ENCODE assay signal across 16 mouse cellular contexts in the genomic region with DNA sequence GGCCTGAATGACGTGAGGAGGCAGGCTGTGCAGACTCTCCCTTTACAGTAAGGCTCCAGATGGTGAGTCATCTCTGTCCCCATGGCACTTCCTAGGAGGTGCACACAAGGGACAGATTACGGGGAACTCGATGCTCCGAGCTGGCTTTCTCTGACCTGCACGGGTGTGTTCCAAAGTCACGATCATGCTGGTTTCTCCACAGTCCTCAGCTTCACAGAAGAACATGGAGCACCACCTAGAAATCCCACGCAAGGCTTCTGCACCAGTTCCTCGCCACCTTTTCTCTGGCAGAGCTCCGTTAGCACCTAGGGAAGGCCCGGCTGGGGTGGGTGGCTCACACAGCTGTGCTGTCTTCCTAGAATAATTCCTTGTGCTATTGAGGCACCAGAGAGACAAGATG. TPM values are rescaled to one million over a fixed set of nuclear protein-coding genes. Genes with fewer than 3 reads are reported as not detected.
DNase-seq lines count a peak whose midpoint lies in the region; ATAC-seq and TF ChIP-seq lines count a peak whose summit lies in the region.
"Had no signal": no experiment of that assay in that cellular context is flagged by ENCODE, and none has a peak within 500 bp of the region (broad histone marks: within the 10 kb centered on the region; RNA-seq: fewer than 3 reads in every experiment).

No protein-coding gene starts in this region.

- H3K4me1 ChIP-seq in liver, embryonic 16.5 days (ENCODE audit: control insufficient read depth, low read depth, low read length): peaks cover 27% of the 10 kb centered on the region
- peaks cover 4% of the 10 kb centered on the region; the same call in 1 of the 2 replicates for H3K4me1 ChIP-seq in forebrain, embryonic 13.5 days
- H3K4me1 ChIP-seq: forebrain, embryonic 15.5 days had no signal

- H3K4me2 ChIP-seq in liver, embryonic 16.5 days (ENCODE audit: low read depth, low read length): no peak overlapping the region
- H3K4me2 ChIP-seq in forebrain, embryonic 13.5 days: no peak overlapping the region
- H3K4me2 ChIP-seq: forebrain, embryonic 15.5 days; heart, embryonic 13.5 days; midbrain, embryonic 13.5 days had no signal

- intact Hi-C loops in left cerebral cortex, adult 2 months (cut with DNase I): loop anchor here (2.0 kb wide), 2 partner anchors 43 to 89 kb away; no protein-coding TSS in a partner anchor

- H3K9ac ChIP-seq in liver, embryonic 16.5 days (ENCODE audit: low read depth, low read length): 0 out of 2 replicates have a peak overlapping the region, but pooled peaks have one; percentile 11
- H3K9ac ChIP-seq in forebrain, embryonic 13.5 days: no peak overlapping the region
- H3K9ac ChIP-seq: forebrain, embryonic 15.5 days; heart, embryonic 13.5 days; liver, embryonic 14.5 days; midbrain, embryonic 13.5 days had no signal

- H3K27ac ChIP-seq in liver, embryonic 16.5 days (ENCODE audit: low read length): no peak overlapping the region
- H3K27ac ChIP-seq in left cerebral cortex, adult 2 months: peak overlapping the region; percentile 45; the same call in 1 of the 2 replicates
- H3K27ac ChIP-seq in forebrain, embryonic 13.5 days: no peak overlapping the region
- H3K27ac ChIP-seq: forebrain, embryonic 15.5 days; heart, embryonic 13.5 days; liver, embryonic 14.5 days; midbrain, embryonic 13.5 days had no signal

- H3K9me3 ChIP-seq in liver, embryonic 16.5 days (replicated peaks; ENCODE audit: control insufficient read depth, low read length): no peaks in the 10 kb centered on the region
- H3K9me3 ChIP-seq in forebrain, embryonic 13.5 days (replicated peaks): no peaks in the 10 kb centered on the region
- H3K9me3 ChIP-seq: forebrain, embryonic 15.5 days; heart, embryonic 13.5 days; midbrain, embryonic 13.5 days had no signal

- no peak for TF ChIP-seq CTCF in left cerebral cortex, adult 2 months (IDR thresholded peaks at IDR 0.05)

- WGBS in liver, embryonic 16.5 days (ENCODE audit: insufficient replicate concordance): 72% methylated on average over 10 of the region's 10 CpGs
- WGBS in forebrain, embryonic 13.5 days: 90% methylated on average over 10 of the region's 10 CpGs

- H3K27me3 ChIP-seq in liver, embryonic 16.5 days (ENCODE audit: control insufficient read depth, insufficient read depth, low read depth, low read length): no peaks in the 10 kb centered on the region
- H3K27me3 ChIP-seq in forebrain, embryonic 13.5 days: no peaks in the 10 kb centered on the region
- H3K27me3 ChIP-seq: forebrain, embryonic 15.5 days; heart, embryonic 13.5 days; midbrain, embryonic 13.5 days had no signal

- ATAC-seq in liver, embryonic 16.5 days (ENCODE audit: low read depth): no peak
- peak; percentile 87 for ATAC-seq in frontal cortex, adult (ENCODE audit: low TSS enrichment)
- ATAC-seq in neutrophil, adult 5-6 weeks (ENCODE audit: extremely low read depth, insufficient number of reproducible peaks, low FRiP score, poor library complexity, severe bottlenecking): peak; percentile 28; the same call in 1 of the 2 replicates
- ATAC-seq in forebrain, embryonic 13.5 days: no peak
- ATAC-seq: forebrain, embryonic 15.5 days; midbrain, embryonic 13.5 days had no signal

- DNase-seq in liver: no peak
- DNase-seq in left cerebral cortex, adult 2 months (ENCODE audit: extremely low spot score in 1 of 2, low spot score in 2 of 2): peak; percentile 56 to 69
- no peak for DNase-seq in cerebellum, postnatal 10 days
- DNase-seq in adrenal gland, adult 8-10 months: no peak
- DNase-seq: cerebellum, adult 8-10 months; gastrocnemius, postnatal 36 days; heart, postnatal 4 days; lung, postnatal 14 days had no signal

- no peak overlapping the region for H3K4me3 ChIP-seq in liver, embryonic 16.5 days (ENCODE audit: low read depth, low read length)
- no peak overlapping the region for H3K4me3 ChIP-seq in left cerebral cortex, adult 2 months
- no peak overlapping the region for H3K4me3 ChIP-seq in forebrain, embryonic 13.5 days
- H3K4me3 ChIP-seq: forebrain, embryonic 15.5 days; heart, embryonic 13.5 days; midbrain, embryonic 13.5 days had no signal

- H3K36me3 ChIP-seq in liver, embryonic 16.5 days (ENCODE audit: control insufficient read depth, insufficient read depth): no peaks in the 10 kb centered on the region
- no peaks in the 10 kb centered on the region for H3K36me3 ChIP-seq in forebrain, embryonic 13.5 days (ENCODE audit: poor library complexity, severe bottlenecking)
- H3K36me3 ChIP-seq: forebrain, embryonic 15.5 days; heart, embryonic 13.5 days; midbrain, embryonic 13.5 days had no signal

RNA-seq across cellular contexts. Expression of gene Abcc4, which starts 43.9 kb away (rescaled TPM):
- polyA plus RNA-seq in liver, embryonic 16.5 days (2015; fragmentation: Nextera tagmentation; extraction: Ambion mirVana): 1.7 and 2.3 TPM in 2 replicates
- 10 to 100 TPM in 1 of 2 experiments, 1 to 10 TPM in 1; 9.5 to 11.0 TPM for total RNA-seq in left cerebral cortex, adult 2 months (2021)
- total RNA-seq in neutrophil, adult 5-6 weeks (2017): 11.4 and 12.6 TPM in 2 replicates
- 10 to 100 TPM; 19.4 to 27.3 (median 22.7) TPM for total RNA-seq in adrenal gland, adult 8-10 months (2022)
- polyA plus RNA-seq in forebrain, embryonic 13.5 days (2015; fragmentation: Nextera tagmentation; extraction: Ambion mirVana): 0.96 and 1.2 TPM in 2 replicates

Comparison
In these comparisons a context has a peak if more than half of its experiments do, and no peak if none do; other contexts are left out.
1. ATAC-seq: peak in frontal cortex, adult (single experiment) and neutrophil, adult 5-6 weeks (single experiment); none in liver, embryonic 16.5 days (single experiment) and forebrain, embryonic 13.5 days (single experiment).
2. DNase-seq: peak in left cerebral cortex, adult 2 months (2 of 2); none in liver (single experiment), cerebellum, postnatal 10 days (0 of 2) and adrenal gland, adult 8-10 months (single experiment).